Mouse (Mus musculus) ovary, postnatal 14 days (tissue): Measurements from ENCODE around the gene Chst8.

ENCODE experiments used
- DNase-seq: peaks from one replicate; pipeline ENCODE4 v3.0.0; 2022; ENCODE audit warnings: low spot score

Chst8 gene

DNA sequence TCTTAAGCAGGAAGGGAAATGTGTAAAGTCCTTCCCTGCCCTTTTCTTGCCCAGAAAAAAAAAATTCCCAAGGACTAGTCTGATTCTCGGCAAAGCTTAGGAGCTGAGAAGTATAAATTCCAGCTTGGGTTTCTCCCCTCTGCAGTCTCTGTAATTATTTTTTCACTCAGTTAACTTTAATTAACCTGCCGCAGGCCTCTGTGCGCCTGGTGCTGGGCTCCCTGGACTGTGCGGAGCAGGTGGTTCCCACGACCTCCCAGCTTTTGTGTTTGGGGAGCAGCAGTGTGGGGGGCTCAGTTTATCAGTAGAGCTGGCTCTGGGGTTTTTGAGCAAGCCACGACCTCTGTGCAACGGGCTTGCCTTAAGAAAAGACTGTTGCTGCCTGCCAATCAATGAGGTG, 62.2 kb downstream of the Chst8 start:
- no peak for DNase-seq

DNA sequence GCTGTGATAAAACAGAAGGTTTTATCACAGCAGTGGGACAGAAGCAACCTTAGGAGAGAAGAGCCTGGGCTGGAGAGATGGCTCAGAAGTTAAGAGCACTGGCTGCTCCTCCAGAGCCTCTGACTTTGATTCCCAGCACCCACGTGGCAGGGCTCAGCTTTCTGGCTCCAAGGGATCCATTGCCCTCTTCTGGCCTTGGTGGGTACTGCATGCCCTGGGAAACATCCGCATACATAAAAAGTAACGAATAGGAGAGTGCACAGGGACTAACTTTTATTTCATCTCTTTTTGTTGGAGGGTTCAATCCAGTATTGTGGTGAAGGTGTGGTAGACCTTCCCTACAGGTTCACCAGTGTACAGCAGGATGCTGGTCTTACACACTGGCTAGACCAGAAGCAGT, 62.8 kb downstream of the Chst8 start:
- no peak for DNase-seq

DNA sequence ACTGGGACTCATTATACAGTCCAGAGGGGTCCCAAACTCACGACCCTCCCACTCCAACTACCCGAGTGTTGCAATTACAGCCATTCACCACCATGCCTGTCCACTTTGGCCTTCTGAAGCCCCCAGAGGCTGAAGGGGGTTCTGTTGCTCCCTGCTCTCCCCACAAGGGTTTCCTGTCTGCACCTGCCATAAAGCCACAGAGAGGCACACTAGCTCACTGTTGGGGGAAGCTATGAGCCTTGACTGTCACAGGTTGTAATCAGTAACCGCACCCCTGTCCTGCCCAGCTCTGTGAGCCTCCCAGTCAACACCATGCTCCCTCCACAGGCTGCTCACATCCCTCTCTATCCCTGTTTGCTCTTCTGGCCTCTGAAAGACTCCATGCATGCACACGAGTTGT, 64.0 kb downstream of the Chst8 start:
- DNase-seq = no peak

DNA sequence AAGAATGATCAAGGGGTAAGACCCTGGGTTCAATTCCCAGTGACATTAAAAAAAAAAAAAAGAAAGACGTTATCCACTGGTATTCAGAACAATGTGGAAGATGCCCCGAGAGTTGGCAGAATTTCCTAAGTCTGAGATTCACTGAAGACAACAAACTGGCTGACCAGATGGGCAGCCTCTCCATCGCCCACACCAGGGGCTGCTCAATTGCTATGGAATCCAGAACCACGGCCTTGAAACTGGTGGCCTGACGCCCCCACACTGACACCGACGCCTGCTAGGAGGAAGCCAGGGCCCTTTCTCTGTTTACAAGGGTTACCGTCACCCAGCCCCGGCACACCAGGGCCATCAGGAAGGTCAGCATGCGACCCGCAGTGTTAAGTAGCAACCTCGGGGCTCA, 64.8 kb downstream of the Chst8 start:
- no peak for DNase-seq

DNA sequence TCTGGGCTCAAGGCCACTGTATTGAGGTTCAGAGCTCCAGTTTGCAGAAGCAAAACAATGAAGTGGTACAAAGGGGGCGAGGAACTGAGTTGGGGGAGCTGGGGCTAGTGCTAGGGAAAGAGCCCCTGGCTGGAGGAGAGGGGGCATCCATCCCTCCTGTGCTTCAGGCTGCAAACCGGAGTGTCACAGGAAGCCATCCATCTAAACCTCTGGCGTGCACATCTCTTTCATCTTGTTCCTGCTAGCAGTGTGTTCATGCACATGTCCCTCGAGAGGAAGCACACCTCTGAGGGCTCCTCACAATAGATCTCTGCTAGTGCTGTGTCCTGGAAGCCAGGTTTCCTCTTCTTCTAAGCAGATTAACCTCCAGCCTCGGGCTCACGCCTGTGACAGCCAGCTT, 65.9 kb downstream of the Chst8 start:
- no peak for DNase-seq

DNA sequence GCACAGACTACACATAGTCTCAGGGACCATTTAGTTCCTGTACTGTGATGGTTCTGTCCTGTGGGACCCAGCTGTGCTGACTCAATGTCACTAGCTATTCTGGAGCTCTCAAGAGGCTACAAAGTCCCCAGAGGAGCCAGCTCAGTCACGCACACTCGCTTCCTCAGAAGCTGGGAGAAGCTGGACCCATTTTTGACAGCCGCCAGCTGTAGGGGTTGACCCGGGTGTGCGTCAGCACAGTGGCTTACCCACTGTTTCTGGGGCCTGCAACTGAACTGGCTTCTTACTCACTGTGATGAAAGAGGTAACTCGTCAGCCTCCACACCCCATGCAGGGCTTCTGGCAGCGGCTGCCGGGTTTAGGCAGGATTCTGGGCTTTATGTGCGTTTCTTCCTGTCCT, 66.3 kb downstream of the Chst8 start:
- DNase-seq = no peak

DNA sequence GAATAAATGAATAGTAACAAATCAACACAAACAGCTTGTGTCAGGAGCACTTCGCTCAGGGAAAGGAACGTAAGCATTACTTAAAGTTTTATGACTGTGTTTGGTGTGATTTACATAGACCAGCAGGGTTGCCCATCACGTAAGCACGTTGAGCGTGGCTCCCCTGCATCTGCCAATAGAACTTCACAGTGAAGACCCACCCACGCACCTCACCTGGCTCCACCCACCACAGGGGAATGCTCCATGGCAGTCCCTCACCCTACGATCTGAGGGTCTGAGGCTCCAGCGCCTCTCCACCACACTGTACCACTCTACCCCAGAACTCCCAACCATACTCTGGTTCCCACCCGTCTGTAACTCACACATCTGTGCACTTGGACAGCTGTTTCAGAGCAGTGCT, 67.1 kb downstream of the Chst8 start:
- DNase-seq = no peak

DNA sequence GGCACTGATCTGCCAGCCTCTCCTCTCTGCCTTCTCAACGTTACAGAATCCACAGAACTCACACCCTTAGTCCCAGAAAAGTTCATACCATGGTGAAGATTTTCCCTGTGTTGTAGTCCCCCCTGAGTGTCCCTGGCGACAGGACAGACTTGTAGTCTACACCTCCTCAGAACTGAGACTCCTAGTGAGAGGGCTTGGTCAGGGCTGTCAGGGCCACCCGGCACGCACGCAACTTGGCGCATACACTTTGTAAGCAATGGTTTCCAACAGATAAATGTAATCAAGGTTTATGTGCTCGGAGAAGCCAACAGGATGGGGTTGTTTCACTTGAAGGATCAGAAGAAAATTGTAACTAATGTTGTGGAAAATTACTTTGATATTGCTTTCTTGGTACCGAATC, 67.5 kb downstream of the Chst8 start:
- no peak for DNase-seq

DNA sequence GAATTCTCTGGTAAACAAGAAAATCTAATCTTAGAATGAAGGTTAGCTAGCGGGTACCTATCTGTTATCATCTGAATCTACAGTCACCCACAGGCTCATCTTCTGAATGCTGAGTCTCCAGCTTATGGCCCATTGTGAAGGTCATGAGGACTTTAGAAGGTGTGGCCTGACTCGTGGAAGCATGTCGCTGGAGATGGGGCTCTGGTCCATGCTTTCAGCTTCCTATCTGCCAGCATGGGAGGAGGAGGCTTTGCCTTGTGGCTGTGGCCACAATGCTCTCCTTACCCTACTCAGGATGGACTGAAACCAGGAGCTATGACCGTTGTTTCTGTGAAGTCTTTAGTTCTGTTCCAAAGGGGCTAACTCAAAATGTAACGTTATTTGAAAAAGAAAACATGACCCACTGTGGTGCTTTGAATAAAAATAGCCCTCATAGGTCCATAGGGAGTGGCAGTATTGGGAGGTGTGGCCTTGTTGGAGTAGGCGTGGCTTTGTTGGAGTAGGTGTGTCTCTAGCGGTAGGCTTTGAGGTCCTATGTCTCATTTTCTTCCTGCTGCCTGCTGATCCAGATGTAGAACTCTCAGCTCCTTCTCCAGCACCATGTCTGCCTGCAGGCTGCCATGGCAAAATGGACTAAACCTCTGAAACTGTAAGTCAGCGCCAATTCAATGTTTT, 69.0 kb downstream of the Chst8 start:
- no peak for DNase-seq

DNA sequence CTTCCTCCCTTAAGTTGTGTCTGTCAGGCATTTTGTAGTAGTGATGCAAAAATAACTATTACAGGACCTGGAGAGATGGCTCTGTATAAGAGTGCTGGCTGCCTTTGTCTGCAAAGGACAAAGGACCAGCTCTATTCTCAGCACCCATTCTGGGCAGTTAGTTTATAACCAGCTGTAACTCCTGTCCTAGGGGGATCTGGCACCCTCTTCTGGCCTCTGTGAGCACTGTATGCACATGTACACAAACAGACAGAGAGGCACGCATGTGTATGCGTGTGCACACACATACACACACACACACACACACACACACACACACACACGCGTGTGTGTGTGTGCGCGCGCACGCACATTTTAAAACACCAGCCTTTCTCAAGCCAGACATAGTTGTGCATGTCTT, 73.1 kb downstream of the Chst8 start:
- no peak for DNase-seq

DNA sequence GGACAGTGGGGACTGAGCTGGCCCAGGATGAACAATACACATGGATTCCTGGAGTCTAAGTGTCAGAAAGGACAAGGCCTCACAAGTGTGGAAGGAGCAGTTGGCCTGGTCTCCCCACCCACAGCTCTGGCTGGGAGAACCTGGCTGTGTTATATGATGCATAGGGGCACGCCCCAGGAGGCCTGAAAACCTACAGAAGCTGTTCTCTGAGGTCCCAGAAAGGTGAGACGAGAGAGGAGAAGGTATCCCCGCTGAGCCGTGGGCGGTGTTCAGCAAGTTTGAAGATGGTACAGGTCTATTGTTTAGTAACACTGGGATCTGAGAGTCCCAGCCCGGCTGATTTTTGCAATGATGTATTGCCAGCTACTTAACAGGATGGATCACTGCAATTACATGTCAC, 75.3 kb downstream of the Chst8 start:
- no peak for DNase-seq

DNA sequence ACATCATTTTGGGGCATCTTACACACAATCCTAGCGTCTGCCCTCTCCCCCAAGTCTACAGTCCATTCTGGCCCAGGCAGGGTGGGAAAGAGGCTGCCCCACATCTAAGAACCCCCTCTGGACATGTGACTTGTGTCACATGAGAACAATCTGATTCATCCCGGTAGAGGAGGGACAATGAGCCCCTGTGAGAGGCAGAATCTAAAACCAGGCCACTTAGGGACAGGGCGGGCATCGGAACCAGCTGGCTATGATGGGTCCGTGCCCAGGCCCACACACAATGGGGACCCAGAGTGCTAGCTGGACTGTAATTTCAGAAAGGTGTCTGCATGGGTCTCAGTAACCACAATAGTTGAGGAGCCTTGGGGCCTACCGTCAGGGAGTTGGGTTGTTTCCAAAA, 78.2 kb downstream of the Chst8 start:
- no peak for DNase-seq

DNA sequence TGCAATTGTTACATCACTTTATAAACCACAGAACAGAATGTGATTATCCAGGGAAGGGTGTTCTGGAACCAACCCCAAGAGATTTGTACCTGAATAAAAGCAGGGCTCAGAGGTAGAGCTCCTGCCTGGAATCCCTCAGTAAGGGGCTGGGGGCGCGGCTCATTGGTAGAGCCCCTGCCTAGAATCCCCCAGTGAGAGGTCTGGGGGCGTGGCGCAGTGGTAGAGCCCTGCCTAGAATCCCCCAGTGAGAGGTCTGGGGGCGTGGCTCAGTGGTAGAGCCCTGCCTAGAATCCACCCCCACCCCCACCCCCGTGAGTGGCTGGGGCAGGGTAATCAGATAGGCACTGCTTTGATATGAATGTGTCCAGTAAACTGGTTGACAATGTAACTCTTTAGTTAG, 83.6 kb downstream of the Chst8 start:
- no peak for DNase-seq

DNA sequence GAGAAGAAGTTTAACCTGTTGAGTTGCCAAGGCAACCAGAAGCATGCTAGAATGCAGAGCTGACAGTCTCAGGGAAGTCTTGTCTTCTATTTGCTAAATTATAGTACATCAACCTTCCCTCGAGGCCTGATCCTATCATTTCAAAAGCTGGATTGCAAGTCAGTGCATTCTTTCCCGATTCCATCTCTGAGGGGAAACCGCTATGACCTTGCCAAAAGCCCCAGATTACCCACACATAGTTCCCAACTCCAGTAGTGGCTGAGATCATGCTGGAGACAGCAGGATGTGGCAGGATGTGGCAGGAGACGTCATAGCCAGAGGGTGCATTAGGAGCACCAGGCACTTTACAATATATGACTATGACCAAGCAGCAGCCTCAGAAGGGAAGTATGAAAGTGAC, 87.3 kb downstream of the Chst8 start:
- no peak for DNase-seq

DNA sequence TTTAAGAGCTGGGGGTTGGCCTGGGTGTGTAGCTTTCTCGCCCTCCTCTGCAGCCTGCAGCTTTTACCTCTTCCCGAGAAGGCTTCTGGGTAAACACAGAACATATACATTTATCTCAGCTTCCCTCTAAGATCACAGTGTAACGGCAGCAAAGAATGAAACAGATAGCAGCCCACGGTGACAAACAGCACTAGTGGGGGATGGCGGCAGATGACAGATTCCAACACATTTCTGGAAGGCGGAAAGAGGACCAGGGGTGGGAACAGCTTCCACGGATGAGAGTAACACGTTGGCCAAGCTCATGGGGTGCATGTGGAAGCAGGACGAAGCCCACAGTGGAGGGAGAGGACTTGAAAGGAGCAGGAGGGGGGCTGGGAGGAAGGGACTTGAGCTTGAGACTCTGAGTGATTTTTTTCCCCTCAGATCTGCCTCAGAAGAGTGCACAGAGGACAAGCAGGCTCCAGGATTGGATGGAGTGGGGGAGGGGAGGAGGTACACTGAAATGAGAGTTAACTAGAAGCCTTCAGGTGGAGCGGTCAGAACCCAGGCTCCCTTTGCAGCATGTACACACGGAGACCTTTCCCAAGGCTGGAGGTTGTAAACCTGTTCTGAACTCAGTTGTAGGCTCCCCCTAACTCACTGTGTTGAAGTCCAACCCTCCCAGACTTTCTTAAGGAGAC, 89.8 kb downstream of the Chst8 start:
- DNase-seq = no peak

DNA sequence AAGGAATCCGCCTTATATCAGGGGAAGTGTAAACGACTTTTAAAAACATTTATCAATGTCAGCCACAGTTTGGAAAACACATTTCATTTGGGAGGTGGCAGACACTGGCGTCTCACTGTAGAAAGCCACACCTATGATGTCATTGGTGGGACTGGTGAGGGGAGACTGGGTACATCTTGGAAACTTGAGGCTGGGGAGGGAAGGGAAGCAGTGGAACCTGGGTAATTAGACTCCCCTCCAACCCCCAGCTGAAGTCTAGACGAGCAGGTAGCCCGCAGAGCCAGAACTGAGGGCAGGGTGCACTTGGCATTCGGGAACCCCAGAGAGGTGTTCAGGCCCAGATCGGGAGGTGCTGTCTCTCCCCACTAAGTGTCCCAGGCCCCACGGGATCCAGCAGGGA, 90.4 kb downstream of the Chst8 start:
- no peak for DNase-seq

DNA sequence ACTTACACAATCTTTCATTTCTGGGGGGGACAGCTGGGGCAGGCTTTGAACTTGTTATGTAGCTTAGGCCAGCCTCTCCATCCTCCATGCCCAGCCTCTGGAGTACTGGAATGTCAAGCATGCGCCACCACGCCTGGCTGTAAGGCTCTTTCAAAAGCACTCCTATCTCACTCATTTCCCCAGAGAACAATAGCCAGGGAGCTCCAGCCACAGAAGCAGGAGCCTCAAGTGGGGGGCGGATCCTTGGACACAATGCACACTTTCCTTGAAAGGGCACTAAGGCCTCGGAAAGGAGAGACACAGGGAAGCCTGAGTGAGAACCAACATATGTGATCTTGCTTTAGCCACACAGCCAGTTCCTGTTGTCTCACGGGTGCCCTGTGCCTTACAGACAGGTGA, 90.9 kb downstream of the Chst8 start:
- no peak for DNase-seq

DNA sequence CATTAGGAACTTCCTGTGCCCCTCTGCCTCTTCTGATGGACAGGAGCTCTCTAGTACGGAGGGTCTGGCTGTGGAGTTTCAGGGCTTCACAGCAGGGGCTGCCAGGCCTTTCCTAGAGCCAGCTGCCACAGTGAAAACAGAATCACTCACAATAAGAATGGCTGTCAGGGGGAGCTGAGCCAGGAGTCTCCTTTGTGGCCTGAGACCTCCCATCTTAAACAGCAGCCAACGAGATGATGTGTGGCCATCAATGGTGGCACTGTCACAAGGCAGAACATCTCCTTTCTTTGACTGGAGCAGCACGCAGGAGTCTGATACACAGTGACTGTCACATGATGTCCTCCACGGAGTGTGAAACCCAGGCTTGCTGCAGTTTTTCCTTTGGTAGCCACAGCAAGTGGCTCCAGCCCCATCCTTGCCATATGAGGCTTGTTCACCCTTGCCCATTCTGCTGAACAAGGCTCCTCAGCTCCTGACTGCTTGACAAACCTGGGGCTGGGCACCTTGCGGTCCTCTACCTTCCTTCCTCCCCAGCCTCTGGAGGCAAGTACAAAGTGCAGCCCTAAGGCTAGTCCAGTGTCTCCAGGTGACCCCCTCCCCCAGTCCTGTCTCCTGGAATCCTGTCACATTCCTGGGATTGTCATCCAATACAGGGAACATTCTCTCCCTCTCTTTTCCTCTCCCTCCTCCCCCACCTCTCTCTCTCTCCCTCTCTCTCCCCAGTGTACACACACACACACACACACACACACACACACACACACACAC, 91.4 kb downstream of the Chst8 start:
- DNase-seq = no peak

DNA sequence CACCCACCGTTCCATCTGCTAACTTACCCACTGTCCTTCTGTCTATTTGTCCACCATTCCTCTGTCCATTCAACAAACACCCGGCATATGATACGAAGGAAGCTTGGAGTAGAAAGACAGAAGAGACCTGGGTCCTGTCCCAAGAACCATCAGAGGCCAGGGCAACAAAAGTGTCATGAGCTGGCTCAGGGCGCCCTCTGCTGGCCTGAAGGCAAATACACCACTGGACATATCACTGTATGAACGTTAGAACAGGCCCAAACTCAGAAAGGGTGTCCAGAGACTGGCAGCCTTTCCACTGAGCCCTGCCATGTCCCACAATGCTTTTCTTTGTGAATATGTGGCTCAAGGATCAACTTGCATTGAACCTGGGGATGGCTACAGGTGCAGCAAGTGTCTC, 92.9 kb downstream of the Chst8 start:
- DNase-seq = peak; percentile 42

DNA sequence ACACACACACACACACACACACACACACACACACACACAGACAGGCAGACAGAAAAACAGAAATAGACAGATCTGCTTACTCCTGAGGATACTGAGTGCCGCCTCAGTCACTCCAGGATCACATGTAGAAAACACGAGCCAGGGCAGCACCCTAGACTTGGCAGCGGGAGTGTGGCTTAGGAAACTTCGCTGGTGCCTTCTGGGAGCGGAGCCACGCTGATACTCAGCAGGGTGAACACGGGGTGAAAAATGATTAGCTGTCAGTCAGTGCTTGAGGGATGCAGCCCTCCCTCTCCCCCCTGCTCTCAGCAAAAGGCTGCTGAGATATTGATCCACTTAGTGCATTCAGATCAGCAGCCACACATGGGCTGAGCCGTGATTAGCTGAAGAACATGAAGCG, 93.9 kb downstream of the Chst8 start:
- no peak for DNase-seq

DNA sequence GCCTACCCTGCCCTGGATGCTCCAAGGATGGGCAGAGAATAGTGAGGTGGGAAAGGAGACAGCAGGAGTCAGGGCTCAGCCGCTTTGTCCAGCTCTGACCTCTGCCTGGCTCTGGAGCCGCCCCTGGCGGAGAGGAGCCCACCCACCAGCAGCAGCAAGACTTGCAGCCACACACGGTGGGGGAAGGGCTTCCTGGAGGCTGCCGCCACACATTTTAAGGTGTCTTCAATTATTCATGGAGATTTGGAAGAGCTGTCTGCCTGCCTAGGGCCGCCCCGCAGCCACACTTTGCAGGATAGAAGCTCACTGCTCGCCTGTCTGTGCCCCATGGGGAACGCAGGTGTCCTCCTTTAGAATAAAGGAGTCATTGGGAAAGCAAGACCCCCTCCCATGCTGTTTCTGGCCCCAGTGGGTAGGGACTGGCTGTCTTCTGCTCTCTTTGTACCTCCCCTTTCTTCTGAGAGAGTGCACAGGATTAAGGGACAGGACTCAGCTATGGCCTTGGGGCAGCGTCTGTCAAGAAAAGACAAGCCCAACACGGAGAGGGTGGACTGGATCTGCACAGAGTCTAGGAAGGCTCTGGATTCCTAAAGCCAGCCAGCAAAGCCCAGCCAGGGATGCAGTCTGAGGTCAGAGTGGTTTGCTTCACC, 95.2 kb downstream of the Chst8 start:
- no peak for DNase-seq

DNA sequence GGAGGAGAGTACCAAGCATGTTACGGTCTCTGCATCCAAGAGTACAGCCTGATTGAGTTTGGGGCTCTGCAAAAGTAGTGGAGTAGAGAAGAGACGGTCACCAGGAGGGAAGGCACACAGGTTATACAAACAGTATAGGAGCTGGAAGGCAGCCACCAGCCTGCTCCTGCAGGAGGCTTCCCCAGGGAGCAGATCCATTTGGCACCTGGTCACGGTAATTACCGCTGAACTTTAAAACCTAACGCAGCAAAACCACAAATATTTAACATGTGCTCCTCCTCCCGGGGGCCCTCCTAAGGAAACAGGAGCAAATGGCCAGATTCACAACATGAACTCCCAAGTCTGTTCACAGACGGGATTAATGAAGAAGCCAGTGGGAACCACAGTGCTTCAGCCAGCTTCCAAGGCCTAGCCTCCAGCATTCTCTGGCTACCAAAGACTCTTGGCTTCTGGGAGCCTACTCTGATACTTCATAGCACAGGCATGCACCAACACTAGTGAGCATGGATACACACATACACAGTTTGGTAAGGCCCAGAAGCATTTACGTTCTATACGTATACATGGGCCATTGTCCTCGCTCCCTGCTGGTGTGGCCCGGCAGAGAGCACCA, 97.6 kb downstream of the Chst8 start:
- no peak for DNase-seq

DNA sequence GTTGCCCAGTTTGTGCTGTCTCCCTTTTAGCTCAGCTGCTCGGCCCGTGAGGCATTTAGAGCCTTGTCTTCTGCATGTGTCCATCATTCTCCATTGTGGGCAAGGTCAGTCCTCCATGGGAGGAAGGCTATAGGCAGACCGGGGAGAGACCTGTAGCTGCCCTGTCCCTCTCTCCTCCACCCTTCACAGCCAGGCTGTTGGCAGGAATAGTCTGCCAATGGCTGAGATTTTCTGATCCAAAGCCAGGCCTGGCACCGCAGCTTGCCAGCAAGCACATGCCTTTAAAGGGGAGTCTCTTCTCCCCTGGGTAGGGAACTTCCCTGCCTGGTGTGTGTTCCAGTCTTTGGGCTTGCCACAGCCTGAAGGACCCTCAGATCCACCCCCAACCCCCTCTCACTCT, 103.4 kb downstream of the Chst8 start:
- DNase-seq = no peak
